Mouse (Mus musculus): ENCODE measurements at regions not wholly inside any gene's neighbourhood (a gene's known extent, or its start where the extent isn't known, plus 50 kb on each side); places are given as distances from the start of the nearest gene placed in this dataset.

GRCm38 (mm10) chr3:82781464-82781863 is 94.8 kb downstream of the Rbm46 start:
- no peak for TF ChIP-seq POLR2A (IDR thresholded peaks at IDR 0.05; ENCODE audit: extremely low read depth, insufficient read depth, low read length)
- no peak for TF ChIP-seq CTCF (IDR thresholded peaks at IDR 0.05; ENCODE audit: low read depth, low read length)

All from liver, adult 2 months (tissue).